Mouse (Mus musculus) embryo, embryonic 9.5 days (tissue): ENCODE data around the gene Ankrd28.

Source experiments
- DNase-seq: peaks from one replicate; pipeline ENCODE4 v3.0.0-alpha.2; 2017; ENCODE audit errors: extremely low spot score

Gene Ankrd28

GRCm38 (mm10) chr14:31666931-31667705 lies 163.3 kb downstream of the Ankrd28 start:
- DNase-seq = no peak

- DNase-seq = no peak
Observed at GRCm38 (mm10) chr14:31665566-31665940, 164.9 kb downstream of the Ankrd28 start.

GRCm38 (mm10) chr14:31664903-31665565 lies 165.4 kb downstream of the Ankrd28 start:
- DNase-seq = no peak

GRCm38 (mm10) chr14:31664100-31664902 lies 166.2 kb downstream of the Ankrd28 start:
- DNase-seq = no peak

GRCm38 (mm10) chr14:31663376-31664099 lies 166.9 kb downstream of the Ankrd28 start:
- DNase-seq = no peak

- peak; percentile 52 for DNase-seq
Observed at GRCm38 (mm10) chr14:31662555-31663211, 167.8 kb downstream of the Ankrd28 start.

- peak; percentile 82 for DNase-seq
Observed at GRCm38 (mm10) chr14:31661671-31662554, 168.5 kb downstream of the Ankrd28 start.

GRCm38 (mm10) chr14:31660312-31661093 lies 169.9 kb downstream of the Ankrd28 start:
- no peak for DNase-seq

- DNase-seq = no peak
Observed at GRCm38 (mm10) chr14:31659501-31660181, 170.8 kb downstream of the Ankrd28 start.

- DNase-seq = no peak
Observed at GRCm38 (mm10) chr14:31658126-31658680, 172.2 kb downstream of the Ankrd28 start.

- peak; percentile 76 for DNase-seq
Observed at GRCm38 (mm10) chr14:31656857-31657645, 173.4 kb downstream of the Ankrd28 start.

- DNase-seq = no peak
Observed at GRCm38 (mm10) chr14:31656386-31656785, 174.1 kb downstream of the Ankrd28 start.

- no peak for DNase-seq
Observed at GRCm38 (mm10) chr14:31655406-31655805, 175.0 kb downstream of the Ankrd28 start.

- no peak for DNase-seq
Observed at GRCm38 (mm10) chr14:31654816-31655215, 175.6 kb downstream of the Ankrd28 start.

GRCm38 (mm10) chr14:31653101-31653875 lies 177.2 kb downstream of the Ankrd28 start:
- no peak for DNase-seq

GRCm38 (mm10) chr14:31652624-31653023 lies 177.8 kb downstream of the Ankrd28 start:
- no peak for DNase-seq

GRCm38 (mm10) chr14:31652106-31652505 lies 178.3 kb downstream of the Ankrd28 start:
- DNase-seq = no peak
